Mouse (Mus musculus) c-Kit-positive CD71-negative TER-119-negative erythroid progenitor cells, embryonic 14.5 days (primary cell): ENCODE data around the gene Atg10.

ENCODE experiments used
- DNase-seq: peaks from one replicate; pipeline ENCODE4 v3.0.0-alpha.2; 2013; ENCODE audit warnings: low read depth

Atg10 gene

DNA sequence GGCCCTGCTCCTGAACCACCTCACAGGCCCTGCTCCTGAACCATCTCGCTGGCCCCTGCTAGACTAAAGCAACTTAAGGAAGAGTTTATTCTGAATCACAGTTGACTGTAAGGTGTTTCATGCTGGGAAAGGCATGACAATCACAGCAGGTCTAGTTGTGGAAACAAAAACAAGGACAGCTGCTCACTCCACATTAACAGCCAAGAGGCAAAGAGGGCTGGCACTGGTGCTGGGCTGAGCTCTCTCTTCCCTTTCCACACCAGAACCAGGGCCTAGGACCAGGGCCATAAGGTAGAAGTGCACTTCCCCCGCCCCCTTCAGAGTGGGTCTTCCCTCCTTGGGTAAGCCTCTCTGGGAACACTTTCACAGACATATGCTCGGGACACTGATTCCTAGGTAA is 48.4 kb downstream of the Atg10 start:
- no peak for DNase-seq

- no peak for DNase-seq
Measured at GRCm38 (mm10) chr13:91171766-91172491, 51.8 kb downstream of the Atg10 start.

DNA sequence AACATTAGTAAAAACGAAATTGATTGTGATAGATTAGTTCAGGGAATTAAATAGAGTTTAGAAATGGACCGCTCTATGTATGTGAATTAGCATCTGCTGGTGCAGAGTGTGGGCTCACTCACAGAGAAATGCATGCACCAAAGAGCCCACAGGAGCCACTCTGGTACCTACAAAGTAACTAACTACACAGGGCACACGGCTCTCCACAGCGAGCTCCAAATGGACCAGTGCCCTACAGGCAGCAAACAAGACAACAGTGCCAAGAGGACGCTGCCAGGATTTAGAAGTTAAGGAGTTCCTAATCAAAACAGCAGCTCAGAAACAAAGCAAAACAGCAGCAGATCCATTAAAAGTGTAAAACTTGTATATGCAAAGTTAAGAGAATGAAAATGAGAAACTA is 52.6 kb downstream of the Atg10 start:
- no peak for DNase-seq

DNA sequence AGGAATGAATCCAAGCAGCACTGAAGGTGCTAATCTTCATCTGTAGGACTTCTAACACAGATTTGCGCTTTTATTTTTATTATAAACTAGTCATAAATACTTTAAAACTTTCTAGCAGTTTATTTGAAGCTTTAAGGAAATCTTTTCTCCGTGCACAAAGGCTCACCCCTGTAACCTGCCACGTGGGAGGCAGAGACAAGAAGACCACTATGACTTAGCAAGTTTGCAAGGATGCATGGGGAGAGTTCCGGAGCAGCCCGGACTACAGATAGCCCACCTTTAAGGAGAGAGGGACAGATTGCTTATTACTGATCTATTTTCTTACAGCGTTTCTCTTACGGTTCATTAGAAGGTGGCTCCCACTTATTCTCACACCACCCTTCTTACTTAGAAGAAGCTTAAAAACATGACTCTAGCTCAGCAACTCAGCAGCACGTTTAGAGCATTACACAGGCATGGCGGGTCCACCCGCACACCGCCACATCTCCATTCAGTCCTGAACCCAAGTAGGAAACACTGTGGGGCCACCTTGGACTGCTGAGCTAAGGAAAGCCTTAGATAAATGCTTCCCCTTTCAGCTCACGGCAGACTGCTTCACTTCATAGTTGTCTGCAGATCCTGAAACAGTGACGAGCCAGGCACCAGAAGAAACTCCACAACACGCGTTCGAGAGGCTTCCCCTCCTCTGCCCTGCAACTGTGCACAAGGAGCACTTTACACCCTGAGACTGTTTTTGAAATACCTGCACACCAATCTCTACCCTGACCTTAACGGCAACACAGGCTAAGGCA is 54.0 kb downstream of the Atg10 start:
- DNase-seq = no peak

- no peak for DNase-seq
Measured at GRCm38 (mm10) chr13:91168486-91168885, 55.3 kb downstream of the Atg10 start.

- no peak for DNase-seq
Measured at GRCm38 (mm10) chr13:91167561-91167960, 56.2 kb downstream of the Atg10 start.

DNA sequence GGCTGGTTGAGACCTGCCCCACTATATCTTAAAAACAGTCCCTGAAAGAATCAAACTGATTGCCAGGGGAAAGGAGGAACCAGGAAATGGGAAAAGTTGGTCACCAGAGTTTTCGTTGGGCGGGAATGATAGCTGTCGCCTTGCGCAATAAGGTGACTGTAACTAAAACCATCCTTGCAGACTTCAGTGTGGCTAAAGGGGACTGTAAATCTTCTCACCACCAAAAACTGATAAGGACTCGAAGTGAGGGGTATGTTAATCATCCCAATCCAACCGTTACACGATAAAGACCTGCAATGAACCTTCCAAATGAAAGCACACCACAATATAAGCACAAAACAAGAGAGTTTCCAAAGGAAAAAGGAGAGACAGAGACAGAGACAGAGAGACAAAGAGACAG is 57.5 kb downstream of the Atg10 start:
- no peak for DNase-seq

DNA sequence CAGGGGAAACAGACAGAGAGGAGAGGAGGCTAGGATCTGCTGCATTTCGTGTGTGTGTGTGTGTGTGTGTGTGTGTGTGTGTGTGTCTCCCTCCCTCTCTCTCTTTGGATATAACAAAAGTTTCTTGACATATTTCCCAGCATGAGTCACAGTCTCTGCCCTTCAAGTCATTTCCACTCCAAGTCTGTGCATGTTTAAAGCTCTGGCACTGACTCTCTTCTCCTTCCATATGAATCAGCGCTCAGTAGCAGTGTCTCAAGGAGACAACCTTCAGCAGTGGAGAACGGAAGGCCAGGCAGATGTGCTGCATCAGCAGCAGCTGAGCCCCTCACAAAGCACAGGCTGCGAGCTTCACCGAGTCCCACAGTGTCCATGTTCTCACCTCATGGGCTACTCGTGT is 58.6 kb downstream of the Atg10 start:
- DNase-seq = no peak

- no peak for DNase-seq
Measured at GRCm38 (mm10) chr13:91163292-91163691, 60.5 kb downstream of the Atg10 start.

- DNase-seq = no peak
Measured at GRCm38 (mm10) chr13:91162452-91162851, 61.3 kb downstream of the Atg10 start.

GRCm38 (mm10) chr13:91160616-91161015 is 63.2 kb downstream of the Atg10 start:
- no peak for DNase-seq

GRCm38 (mm10) chr13:91159881-91160280 is 63.9 kb downstream of the Atg10 start:
- no peak for DNase-seq

GRCm38 (mm10) chr13:91157941-91158340 is 65.8 kb downstream of the Atg10 start:
- DNase-seq = no peak

- no peak for DNase-seq
Measured at GRCm38 (mm10) chr13:91157429-91157828, 66.3 kb downstream of the Atg10 start.

GRCm38 (mm10) chr13:91156949-91157348 is 66.8 kb downstream of the Atg10 start:
- DNase-seq = no peak

DNA sequence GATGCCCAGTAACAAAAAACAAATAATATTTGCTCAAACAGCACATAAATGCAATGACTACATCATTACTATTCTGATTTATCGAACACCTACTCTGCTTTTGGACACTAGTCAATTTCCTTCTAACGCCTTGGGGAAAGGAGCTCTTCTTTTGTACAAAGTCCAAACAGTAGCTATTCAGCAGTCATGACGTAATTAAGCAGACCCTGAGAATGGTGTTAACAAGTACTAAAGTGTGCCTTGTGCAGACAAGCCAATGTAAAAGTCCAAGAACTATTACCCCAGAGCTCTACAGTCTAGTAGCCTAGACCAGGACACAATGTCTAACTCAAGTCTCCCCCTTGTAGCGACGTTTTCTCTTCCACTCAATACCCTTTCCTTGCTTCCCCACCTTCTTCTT is 67.5 kb downstream of the Atg10 start:
- no peak for DNase-seq

DNA sequence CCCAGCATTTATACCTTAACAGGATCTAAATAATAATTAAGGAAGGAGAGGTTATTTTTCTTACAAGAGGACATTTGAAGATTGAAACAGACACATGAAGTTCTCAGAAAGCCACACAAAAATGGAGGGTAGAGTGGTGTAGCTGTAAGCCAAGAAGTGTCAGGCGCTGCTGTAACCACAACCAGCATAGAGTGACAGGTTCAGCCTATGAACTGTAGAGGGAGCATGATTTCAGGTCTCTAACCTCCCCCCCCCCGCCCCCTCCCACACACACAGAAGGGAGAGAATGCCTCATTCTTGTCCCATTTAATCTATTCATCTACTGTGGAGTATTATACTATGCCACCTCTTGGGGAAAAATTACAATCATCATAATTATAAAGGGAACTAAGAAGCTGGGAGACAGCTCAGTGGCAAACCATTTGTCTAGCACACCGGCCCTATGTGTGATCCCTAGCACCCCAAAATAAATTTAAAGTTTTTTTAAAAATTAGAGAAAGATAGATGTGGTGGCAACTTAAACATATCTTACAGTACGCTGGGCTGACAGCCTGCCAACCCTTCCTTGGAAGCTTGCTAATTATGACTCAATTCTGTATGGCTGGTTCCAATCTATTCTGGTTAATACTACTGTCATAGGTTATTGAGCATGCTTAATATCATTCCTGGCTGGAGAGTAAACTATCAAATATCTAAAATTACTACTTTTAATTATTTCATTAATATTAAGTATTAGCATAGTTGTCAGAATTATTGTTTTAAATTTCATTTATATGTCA is 68.2 kb downstream of the Atg10 start:
- no peak for DNase-seq

DNA sequence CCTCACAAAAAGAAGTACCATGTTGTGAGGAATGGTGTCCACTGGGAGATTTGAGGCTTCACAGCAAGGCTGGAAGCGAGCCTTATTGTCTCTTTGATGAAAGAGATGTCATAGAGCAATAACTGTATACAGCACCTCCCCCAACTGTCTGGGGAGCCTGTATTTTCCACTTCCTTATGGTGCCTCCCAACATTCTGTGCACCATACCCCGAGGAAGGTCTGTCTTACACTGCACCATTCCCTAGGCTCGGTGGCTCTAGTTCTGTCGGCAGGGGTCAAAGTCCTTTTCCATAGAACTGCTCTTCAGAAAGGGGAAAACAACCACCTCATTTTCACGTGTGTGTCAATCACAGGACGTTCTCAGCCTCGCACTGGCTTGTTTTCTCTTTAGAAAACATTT is 69.1 kb downstream of the Atg10 start:
- DNase-seq = no peak

DNA sequence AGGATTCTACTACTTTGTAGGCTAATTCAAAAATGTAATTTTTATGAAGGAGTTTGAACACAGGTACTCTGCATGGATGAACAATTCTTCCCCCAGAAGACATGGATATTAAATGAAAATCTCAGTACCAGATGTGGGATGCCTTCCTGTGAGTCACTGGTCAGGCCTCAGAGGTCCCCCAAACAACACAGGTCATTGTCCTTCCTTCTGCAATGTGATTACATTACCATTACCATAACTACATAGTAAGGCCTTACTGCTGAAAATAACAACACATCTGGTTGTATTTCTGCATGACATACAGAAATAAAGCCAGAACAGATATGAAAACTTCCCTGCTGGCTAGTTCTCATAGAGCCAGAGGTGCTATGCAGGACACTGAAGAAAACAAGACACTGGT is 87.4 kb downstream of the Atg10 start:
- DNase-seq = no peak

DNA sequence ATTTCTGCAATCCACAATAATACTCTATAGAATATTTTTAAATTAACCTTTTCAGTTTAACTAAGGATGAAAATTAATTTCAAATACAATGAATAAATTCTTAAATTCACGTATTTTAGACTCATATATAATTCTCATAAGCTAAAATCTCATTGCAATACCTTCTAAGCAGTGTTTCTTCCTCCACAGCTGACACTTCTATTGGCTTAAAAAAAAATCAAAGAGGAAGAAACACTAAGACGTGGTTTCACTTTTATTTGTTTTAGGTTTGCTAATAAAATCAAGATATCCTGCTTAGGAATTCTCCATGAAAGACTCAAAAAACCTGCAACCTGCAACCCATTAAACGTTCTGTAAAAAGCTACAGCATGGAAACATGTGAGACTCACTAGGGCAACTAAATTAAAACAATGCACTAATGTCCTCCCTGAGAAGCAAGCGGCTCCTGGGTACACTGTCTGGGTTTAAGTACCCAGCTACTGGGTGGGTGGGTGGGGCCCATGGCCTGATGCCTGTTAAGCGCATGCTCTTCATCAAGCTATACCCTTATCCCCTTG is 90.4 kb downstream of the Atg10 start:
- DNase-seq = no peak

GRCm38 (mm10) chr13:91129071-91129470 is 94.7 kb downstream of the Atg10 start:
- DNase-seq = no peak

DNA sequence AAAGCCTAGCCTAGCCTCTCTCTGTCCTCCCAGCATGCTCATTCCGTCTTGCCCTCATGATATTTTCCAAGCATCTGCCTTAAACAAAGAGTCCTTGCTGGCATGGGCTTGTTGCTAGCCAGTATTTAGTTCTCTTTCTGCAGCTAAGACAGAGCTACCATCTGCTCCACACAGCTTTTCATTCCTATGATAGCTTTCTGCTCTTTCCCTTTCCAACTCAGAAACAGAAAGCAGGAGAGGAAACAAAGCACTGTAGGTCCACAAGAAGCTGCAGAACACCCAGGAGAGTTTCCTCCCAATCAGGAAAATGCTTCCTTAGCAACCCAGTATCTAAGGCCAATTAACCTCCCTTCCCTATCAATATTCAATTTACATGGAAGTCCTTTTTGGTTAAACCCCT is 95.2 kb downstream of the Atg10 start:
- DNase-seq = no peak

- DNase-seq = no peak
Measured at GRCm38 (mm10) chr13:91118156-91118555, 105.6 kb downstream of the Atg10 start.
